In genomic region chr10:71347509-71347949, GRCm38 (mm10) we compare ENCODE assay signal across 8 mouse cellular contexts. TPM values are rescaled to one million over a fixed set of nuclear protein-coding genes. Genes with fewer than 3 reads are reported as not detected.
A peak's percentile ranks its signal among the peaks of the same experiment; 100 is the strongest.
DNase-seq lines count a peak whose midpoint lies in the region; ATAC-seq and TF ChIP-seq lines count a peak whose summit lies in the region.

TSS of gene Ipmk (plus strand) at chr10:71347763.

- under 1% methylated on average over 49 of the region's 49 CpGs for WGBS in forebrain, embryonic 13.5 days
- 1% methylated on average over 41 of the region's 49 CpGs for WGBS in large intestine, adult 2 months
- WGBS in liver, postnatal 0 days (ENCODE audit: insufficient replicate concordance), result under 1% methylated on average over 39 of the region's 49 CpGs
- 0% methylated on average over 45 of the region's 49 CpGs for WGBS in neural tube, embryonic 14.5 days

- H3K36me3 ChIP-seq in E14TG2a.4 (ENCODE audit: insufficient read depth, low read length), result peaks cover 40% of the 10 kb centered on the region
- H3K36me3 ChIP-seq in forebrain, embryonic 13.5 days (ENCODE audit: poor library complexity, severe bottlenecking), result no peaks in the 10 kb centered on the region; the same call in 1 of the 2 replicates
- H3K36me3 ChIP-seq in liver, postnatal 0 days (replicated peaks; ENCODE audit: insufficient read depth, low read length), result peaks cover 7% of the 10 kb centered on the region
- no peaks in the 10 kb centered on the region for H3K36me3 ChIP-seq in neural tube, embryonic 14.5 days (ENCODE audit: control insufficient read depth, insufficient read depth, low read length)

- ATAC-seq in forebrain, embryonic 13.5 days, result peak; percentile 91
- ATAC-seq in liver, postnatal 0 days, result peak; percentile 87
- peak; percentile 89 for ATAC-seq in neural tube, embryonic 14.5 days (ENCODE audit: low read depth)

- peak within 1 kb of the TSS; percentile 95 for H3K4me3 ChIP-seq in E14TG2a.4 (replicated peaks; ENCODE audit: low read length)
- H3K4me3 ChIP-seq in forebrain, embryonic 13.5 days, result peak within 1 kb of the TSS; percentile 92
- H3K4me3 ChIP-seq in liver, postnatal 0 days (ENCODE audit: low read depth, low read length), result peak within 1 kb of the TSS; percentile 77
- H3K4me3 ChIP-seq in neural tube, embryonic 14.5 days (ENCODE audit: low read depth, low read length), result peak within 1 kb of the TSS; percentile 79

- H3K27ac ChIP-seq in forebrain, embryonic 13.5 days, result peak within 1 kb of the TSS; percentile 70
- H3K27ac ChIP-seq in liver, postnatal 0 days (ENCODE audit: low read depth), result peak within 1 kb of the TSS; percentile 84
- peak within 1 kb of the TSS; percentile 78 for H3K27ac ChIP-seq in neural tube, embryonic 14.5 days (ENCODE audit: low read depth, low read length)

- peaks cover 76% of the 10 kb centered on the region for H3K4me1 ChIP-seq in E14TG2a.4 (replicated peaks; ENCODE audit: low read depth, low read length)
- H3K4me1 ChIP-seq in forebrain, embryonic 13.5 days, result peaks cover 47% of the 10 kb centered on the region
- peaks cover 31% of the 10 kb centered on the region for H3K4me1 ChIP-seq in liver, postnatal 0 days (ENCODE audit: insufficient read depth)
- H3K4me1 ChIP-seq in neural tube, embryonic 14.5 days (ENCODE audit: control insufficient read depth, insufficient read depth, low read length), result peaks cover 24% of the 10 kb centered on the region

- no peaks in the 10 kb centered on the region for H3K9me3 ChIP-seq in E14TG2a.4 (ENCODE audit: low read length)
- H3K9me3 ChIP-seq in forebrain, embryonic 13.5 days (replicated peaks), result no peaks in the 10 kb centered on the region
- no peaks in the 10 kb centered on the region for H3K9me3 ChIP-seq in liver, postnatal 0 days (ENCODE audit: low read length)
- no peaks in the 10 kb centered on the region for H3K9me3 ChIP-seq in neural tube, embryonic 14.5 days (ENCODE audit: control insufficient read depth, low read length)

- peak within 1 kb of the TSS; percentile 92 for H3K4me2 ChIP-seq in forebrain, embryonic 13.5 days
- peak within 1 kb of the TSS; percentile 84 for H3K4me2 ChIP-seq in liver, postnatal 0 days (ENCODE audit: low read depth, low read length)
- peak within 1 kb of the TSS; percentile 88 for H3K4me2 ChIP-seq in neural tube, embryonic 14.5 days (ENCODE audit: low read depth, low read length)

- peak within 1 kb of the TSS; percentile 89 for H3K9ac ChIP-seq in forebrain, embryonic 13.5 days
- H3K9ac ChIP-seq in liver, postnatal 0 days (replicated peaks), result peak within 1 kb of the TSS; percentile 86
- peak within 1 kb of the TSS; percentile 78 for H3K9ac ChIP-seq in neural tube, embryonic 14.5 days (replicated peaks; ENCODE audit: low read depth, low read length)

- peak; percentile 95 for DNase-seq in c-Kit-positive CD71-positive TER-119-positive erythroid progenitor cells, embryonic 14.5 days (ENCODE audit: low spot score)
- DNase-seq in heart, postnatal 10 days, result peak; percentile 99 to 100
- peak; percentile 98 for DNase-seq in large intestine, adult 2 months (ENCODE audit: low read depth, low spot score)
- DNase-seq in liver, postnatal 0 days, result peak; percentile 99
- DNase-seq in testis, postnatal 10 days (ENCODE audit: low spot score), result peak; percentile 99

- TF ChIP-seq CTCF in E14TG2a.4 (conservative IDR thresholded peaks at IDR 0.05; ENCODE audit: low read length), result no peak
- no peak for TF ChIP-seq CTCF in liver, postnatal 0 days (IDR thresholded peaks at IDR 0.05; ENCODE audit: low read depth)

- intact Hi-C loops in heart, postnatal 10 days (cut with DNase I), result no loop called here

- TF ChIP-seq EP300 in liver, postnatal 0 days (IDR thresholded peaks at IDR 0.05; ENCODE audit: low read depth), result no peak

- no peaks in the 10 kb centered on the region for H3K27me3 ChIP-seq in E14TG2a.4 (ENCODE audit: insufficient read depth, low read length)
- no peaks in the 10 kb centered on the region for H3K27me3 ChIP-seq in forebrain, embryonic 13.5 days
- no peaks in the 10 kb centered on the region for H3K27me3 ChIP-seq in liver, postnatal 0 days (ENCODE audit: insufficient read depth, low read length)
- no peaks in the 10 kb centered on the region for H3K27me3 ChIP-seq in neural tube, embryonic 14.5 days (ENCODE audit: control insufficient read depth, insufficient read depth, low read length)

RNA-seq across cellular contexts. Expression of gene Ipmk, which starts in this region (rescaled TPM):
- 15.1 and 18.1 TPM in 2 replicates for polyA plus RNA-seq in forebrain, embryonic 13.5 days (2015; fragmentation: Nextera tagmentation; extraction: Ambion mirVana)
- 10 to 100 TPM; 14.9 to 15.0 TPM for total RNA-seq in heart, postnatal 10 days (2021)
- polyA plus RNA-seq in large intestine, adult 2 months (2012; rRNA removed), result 47.1 and 76.3 TPM in 2 replicates
- polyA plus RNA-seq in liver, postnatal 0 days (2015; fragmentation: Nextera tagmentation; extraction: Ambion mirVana), result 9.4 and 10.9 TPM in 2 replicates
- 24.3 and 26.4 TPM in 2 replicates for polyA plus RNA-seq in neural tube, embryonic 14.5 days (2014; fragmentation: Nextera tagmentation; extraction: Ambion mirVana)

Comparison
In these comparisons a context has a peak if more than half of its experiments do, and no peak if none do; other contexts are left out.
1. Peak in every context shown above with its lines: DNase-seq, ATAC-seq, H3K4me3 ChIP-seq and H3K27ac ChIP-seq.